Mouse (Mus musculus): ENCODE data around the gene Katna1.

GRCm38 (mm10) chr10:7681343-7682025 lies 44.3 kb upstream of the Katna1 start:
- TF ChIP-seq CTCF (IDR thresholded peaks at IDR 0.05; ENCODE audit: control insufficient read depth, insufficient read depth, insufficient read length) (no peak), MAX (IDR thresholded peaks at IDR 0.05) (no peak), MYOG (IDR thresholded peaks at IDR 0.05; ENCODE audit: control insufficient read depth, extremely low read depth, insufficient read length) (no peak), CEBPB (IDR thresholded peaks at IDR 0.05; ENCODE audit: low read depth) (no peak), USF1 (IDR thresholded peaks at IDR 0.05; ENCODE audit: low read depth) (no peak)

Measured in C2C12 (cell line).